Mouse (Mus musculus): ENCODE data around the gene Senp7.
"Not testable (repeated sequence)": the region's sequence is repeated elsewhere in the genome, so short reads cannot be mapped to it uniquely, and the experiment has no call there.

Senp7 gene

GRCm38 (mm10) chr16:56048038-56048437 lies at the start of gene Senp7:
Senp7 (plus strand) TSS chr16:56048338.
- not testable (repeated sequence) for DNase-seq (ENCODE audit: low read depth, low spot score)

DNA sequence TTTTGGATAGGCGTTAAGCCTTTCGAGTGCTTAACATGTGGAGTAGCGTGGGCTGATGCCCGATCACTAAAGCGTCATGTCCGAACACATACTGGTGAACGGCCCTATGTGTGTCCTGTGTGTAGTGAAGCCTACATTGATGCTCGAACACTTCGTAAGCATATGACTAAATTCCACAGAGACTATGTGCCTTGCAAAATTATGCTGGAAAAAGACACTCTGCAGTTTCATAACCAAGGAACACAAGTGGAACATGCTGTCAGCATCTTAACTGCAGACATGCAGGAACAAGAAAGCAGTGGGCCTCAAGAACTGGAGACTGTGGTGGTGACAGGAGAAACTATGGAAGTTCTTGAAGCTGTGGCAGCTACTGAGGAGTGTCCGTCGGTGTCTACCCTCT lies 41.3 kb upstream of the Senp7 start:
- DNase-seq (ENCODE audit: low read depth, low spot score) = no peak

GRCm38 (mm10) chr16:56008862-56009261 lies 39.3 kb upstream of the Senp7 start:
- no peak for DNase-seq (ENCODE audit: low read depth, low spot score)

- DNase-seq (ENCODE audit: low read depth, low spot score) = no peak
Measured at GRCm38 (mm10) chr16:56012789-56013743, 35.1 kb upstream of the Senp7 start.

DNA sequence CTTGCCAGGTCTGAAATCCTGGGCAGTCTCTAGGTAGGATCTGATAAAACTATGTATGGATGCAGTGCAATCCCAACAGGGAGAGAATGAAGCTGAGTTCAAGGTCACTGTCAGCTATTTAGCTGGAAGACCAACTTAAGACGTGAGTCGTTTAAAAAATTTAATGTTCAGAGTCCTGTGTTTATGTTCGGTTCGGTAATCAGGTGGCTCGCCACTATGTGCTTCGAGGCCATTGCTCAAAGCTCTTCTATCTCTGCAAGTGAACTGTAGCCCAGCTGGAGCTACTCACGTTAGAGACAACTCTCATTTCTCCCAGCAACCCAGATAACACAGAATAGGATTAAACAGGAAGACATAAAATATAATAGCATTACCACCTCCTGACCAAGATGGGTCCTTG lies 34.1 kb upstream of the Senp7 start:
- DNase-seq (ENCODE audit: low read depth, low spot score) = no peak

- DNase-seq (ENCODE audit: low read depth, low spot score) = no peak
Measured at GRCm38 (mm10) chr16:56019660-56020059, 28.5 kb upstream of the Senp7 start.

- no peak for DNase-seq (ENCODE audit: low read depth, low spot score)
Measured at GRCm38 (mm10) chr16:56027854-56028629, 20.1 kb upstream of the Senp7 start.

DNA sequence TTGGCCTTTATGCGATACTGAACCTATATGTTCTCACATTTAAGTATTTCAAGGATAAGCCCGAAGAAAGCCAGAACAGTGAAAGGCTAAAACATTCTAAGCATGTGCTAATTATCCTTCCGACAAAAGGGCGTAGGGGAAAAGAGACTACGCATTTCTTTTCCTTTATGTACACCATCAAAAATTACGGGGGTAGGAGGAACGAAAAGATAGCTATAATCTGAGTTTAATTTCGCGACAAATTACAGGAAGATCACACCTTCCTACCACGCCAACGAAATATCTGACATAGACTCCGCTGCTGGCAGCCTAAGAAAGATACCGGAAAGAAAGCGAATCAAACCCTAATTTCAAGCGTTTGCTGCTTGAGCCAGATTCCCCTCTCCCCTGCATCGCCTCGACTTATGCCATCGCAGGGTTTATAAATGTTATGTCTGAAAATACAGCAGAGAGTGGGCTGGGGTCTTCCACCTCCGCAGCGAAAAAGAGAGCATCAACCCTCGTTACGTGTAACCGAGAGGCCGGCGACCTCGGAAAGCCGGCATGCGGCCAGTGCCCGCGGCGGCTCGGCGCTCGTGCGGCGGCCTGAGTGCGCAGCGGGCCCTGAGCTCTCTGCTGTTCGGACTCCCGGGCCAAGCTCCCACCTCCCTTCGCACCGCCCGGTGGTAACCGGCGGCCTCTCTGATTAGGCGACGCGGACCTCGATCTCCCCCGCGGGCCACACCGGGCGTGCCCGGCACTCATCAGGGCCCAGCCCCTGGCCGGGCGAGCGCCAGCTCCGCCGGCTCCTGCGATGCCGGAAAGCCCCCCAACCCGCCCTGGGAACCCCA lies 19.2 kb upstream of the Senp7 start:
- DNase-seq (ENCODE audit: low read depth, low spot score) = no peak

- peak; percentile 97 for DNase-seq (ENCODE audit: low read depth, low spot score)
Measured at GRCm38 (mm10) chr16:56029661-56030082, 18.5 kb upstream of the Senp7 start, which contains the start of gene Pcnp. Pcnp (minus strand) TSS chr16:56029739.

GRCm38 (mm10) chr16:56034566-56034965 lies 13.6 kb upstream of the Senp7 start:
- no peak for DNase-seq (ENCODE audit: low read depth, low spot score)

DNA sequence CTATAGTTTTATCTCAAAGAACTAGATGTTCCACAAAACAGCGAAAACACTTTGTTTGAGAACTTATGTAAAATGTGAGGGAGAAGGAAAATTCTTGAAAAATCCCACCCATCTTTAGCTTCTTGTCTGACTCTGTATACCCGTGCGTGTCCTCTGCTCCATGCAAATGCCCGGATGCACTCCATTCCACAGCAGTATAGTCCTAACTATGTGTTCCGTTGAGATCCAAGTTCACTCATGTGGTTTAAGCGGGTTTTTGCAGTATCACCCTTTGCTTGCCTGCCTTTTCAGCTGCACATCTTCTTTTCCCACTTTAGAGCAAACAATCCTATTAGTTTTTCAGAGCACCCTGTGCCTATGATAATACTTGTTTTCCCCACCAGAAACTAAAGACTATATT lies 11.6 kb upstream of the Senp7 start:
- DNase-seq (ENCODE audit: low read depth, low spot score) = no peak

DNA sequence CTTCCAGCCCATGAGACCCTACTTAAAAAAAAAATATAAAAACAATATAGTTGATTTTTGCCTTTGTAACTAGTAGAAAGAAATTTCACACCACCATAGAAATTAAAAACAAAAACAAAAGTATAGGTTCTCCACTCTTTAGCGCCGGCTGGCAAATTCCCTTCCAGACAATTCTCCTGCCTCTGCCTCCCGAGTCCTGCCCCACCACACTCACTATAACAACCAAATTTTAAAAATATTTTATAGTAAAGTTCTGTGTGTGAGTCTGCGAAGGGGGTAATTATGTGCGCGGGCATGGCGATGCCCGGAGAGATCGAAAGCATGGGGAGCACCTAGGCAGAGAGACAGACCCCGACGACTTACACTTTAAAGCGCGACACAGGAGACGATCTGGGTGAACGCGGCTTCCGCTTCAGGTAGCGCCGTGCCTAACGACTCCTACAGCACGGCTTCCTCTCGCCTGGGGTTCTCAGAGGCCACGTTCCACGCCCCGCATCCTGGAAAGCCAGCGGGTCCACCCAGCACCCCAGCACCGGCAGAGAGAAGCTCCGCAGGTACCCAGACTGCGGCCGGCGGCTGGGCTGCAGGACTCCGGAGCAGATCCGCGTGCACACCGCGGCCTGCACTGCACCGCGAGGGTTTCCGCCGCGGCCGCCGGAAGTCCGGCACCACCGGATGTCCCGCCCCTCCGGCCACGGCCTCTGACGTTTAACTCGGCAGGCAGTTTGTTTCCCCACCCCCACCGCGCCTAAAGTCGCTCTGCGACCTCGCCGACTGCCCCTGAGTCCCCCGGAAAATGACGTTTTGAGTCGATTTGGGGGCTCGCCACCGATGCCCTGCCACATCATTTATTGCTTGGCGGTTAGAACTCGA lies 10.8 kb upstream of the Senp7 start, which contains the start of gene Trmt10c:
Gene Trmt10c, minus strand, starts transcription at position 682 of the 873 bp plus-strand sequence.
- peak; percentile 87 for DNase-seq (ENCODE audit: low read depth, low spot score)

DNA sequence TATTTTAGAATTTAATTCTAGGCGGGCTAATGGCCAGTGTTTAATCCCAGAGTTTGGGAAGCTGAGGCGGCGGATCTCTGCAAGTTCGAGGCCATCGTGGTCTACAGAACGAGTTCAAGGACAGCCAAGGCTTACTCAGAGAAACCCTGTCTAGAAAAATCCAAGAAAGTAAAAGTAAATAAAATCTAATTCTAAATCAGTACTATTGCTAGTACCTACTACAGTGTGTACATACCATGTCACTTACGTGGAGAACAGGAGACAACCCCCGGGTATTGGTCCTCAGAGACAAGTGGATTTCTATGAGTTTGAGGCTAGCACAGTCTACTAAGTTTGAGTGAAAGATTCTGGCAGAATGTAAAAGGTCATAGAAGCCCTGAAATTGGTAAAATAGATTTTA lies 10.0 kb upstream of the Senp7 start:
- DNase-seq (ENCODE audit: low read depth, low spot score) = no peak

DNA sequence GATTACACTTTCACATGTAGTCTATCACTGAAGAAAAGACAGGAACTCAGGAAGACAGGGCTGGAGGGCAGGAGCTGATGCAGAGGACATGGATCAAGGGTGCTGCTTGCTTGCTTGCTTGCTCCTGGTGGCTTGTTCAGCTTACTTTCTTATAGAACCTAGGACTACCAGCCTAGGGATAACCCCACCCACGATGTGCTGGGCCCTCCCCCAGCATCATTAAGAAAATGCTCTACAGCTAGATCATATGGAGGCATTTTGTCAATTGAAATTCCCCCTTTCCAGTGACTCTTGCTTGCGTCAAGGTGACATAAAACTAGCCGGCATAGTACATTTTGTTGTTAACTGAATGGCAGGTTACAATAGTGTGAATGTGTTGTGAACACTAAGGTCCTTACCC lies 7.8 kb downstream of the Senp7 start:
- DNase-seq (ENCODE audit: low read depth, low spot score) = no peak

GRCm38 (mm10) chr16:56056944-56057590 lies 8.9 kb downstream of the Senp7 start:
- no peak for DNase-seq (ENCODE audit: low read depth, low spot score)

DNA sequence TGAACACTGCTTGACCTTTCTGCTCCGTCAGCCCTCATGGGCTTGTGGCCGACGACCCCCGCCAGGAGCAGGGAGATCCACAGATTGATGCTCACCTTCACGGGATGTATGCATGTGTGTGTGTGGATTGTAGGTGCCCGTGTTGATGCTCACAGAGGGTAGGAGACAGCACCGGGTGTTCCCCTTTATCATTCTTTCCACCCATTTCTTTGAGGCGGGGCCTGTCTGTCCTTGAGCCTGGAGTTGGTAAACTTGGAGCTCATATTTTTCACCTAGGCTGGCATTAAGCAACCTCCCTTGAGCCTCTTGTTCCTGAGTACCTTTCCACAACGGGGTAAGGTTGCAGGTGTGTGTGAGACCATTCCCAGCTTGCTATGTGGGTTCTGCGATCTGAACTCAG lies 10.0 kb downstream of the Senp7 start:
- no peak for DNase-seq (ENCODE audit: low read depth, low spot score)

DNA sequence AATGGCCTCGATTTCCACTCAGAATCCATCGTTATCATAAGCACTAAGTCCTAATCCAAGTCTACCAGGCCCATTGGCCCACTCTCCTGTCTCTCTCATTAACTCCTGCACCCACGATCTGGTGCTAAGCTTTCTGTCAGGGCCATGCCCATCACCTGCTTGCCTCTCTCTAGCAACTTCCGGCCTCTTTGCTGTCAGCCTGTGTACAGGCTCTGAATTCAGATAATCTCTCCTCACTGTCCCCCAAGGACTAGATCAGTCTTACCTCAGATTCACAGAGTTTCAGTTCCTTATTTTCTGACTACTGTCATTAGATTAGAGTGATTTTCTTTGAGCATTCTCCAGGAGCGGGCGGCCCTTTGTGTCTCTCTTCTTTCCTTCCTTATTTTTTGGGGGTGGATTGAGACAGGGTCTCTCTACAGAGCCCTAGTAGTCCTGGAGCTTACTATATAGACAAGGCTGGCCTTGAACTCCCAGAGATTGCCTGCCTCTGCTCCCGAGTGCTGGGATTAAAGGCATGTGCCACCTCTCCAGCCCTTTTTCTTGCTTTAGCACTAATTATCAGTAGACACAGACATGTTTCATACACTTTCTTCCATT lies 14.0 kb downstream of the Senp7 start:
- no peak for DNase-seq (ENCODE audit: low read depth, low spot score)

- DNase-seq (ENCODE audit: low read depth, low spot score) = no peak
Measured at GRCm38 (mm10) chr16:56062981-56063380, 14.8 kb downstream of the Senp7 start.

DNA sequence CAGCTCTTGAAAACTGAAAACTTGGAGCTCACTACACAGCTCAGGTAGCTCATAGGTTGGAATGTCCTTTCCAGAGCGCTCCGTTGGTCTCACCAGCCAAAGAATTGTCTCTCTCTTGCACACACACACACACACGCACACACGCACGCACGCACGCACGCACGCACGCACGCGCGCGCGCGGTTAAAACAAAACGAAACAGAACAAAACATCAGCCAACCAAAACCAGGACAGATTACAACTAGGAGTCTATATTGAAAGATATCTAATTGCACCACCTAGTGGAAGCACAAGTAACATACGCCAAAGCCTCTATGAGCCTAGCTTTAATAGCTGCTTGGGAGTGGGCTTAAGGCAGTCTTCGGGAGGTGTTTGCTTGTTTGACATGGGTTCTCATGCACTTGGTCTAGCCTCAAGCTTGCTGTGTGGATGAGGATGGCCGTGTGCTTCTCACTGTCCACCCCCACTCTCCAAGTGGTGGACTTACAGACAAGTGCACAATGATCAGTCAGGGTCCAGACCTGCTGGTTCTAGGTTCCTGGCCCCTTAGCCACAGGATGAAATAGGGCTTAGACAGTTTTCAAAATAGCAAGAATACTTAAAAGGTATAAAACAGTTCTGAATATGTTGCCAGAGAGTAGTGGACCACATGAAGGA lies 16.3 kb downstream of the Senp7 start:
- DNase-seq (ENCODE audit: low read depth, low spot score) = peak; percentile 61

Measured in retina, postnatal 7 days (tissue).